Comparison of ENCODE assay signal across 28 mouse cellular contexts in the genomic region with DNA sequence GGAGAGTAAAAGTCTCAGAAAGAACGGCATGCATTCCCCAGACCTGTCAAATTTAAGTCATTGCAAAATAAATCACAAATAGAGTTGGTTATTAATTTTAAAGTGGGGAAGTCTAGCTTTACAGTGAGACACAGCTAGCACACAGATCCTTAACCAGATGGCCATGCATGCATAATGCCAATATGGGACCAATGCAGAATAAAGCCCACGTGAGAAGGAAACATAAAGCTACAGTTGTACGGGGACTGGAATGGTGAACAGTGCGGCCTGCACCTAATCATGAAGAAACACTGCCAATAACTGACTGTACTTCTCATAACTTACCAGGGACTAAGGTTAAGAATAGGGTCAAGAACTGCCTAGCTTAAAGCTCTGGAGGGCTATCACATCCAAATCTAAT.
DNase-seq lines count a peak whose midpoint lies in the region; ATAC-seq and TF ChIP-seq lines count a peak whose summit lies in the region.
"Had no signal": no experiment of that assay in that cellular context is flagged by ENCODE, and none has a peak within 500 bp of the region (broad histone marks: within the 10 kb centered on the region; RNA-seq: fewer than 3 reads in every experiment).

No protein-coding gene starts in this region.

- TF ChIP-seq POLR2A in limb, embryonic 14.5 days (IDR thresholded peaks at IDR 0.05; ENCODE audit: borderline replicate concordance, extremely low read depth, insufficient read depth, insufficient read length), result no peak

- no peak for TF ChIP-seq CTCF in forebrain, postnatal 0 days (IDR thresholded peaks at IDR 0.05; ENCODE audit: low read depth)

- 62% methylated on average over 4 of the region's 4 CpGs for WGBS in forebrain, embryonic 15.5 days
- 69% methylated on average over 4 of the region's 4 CpGs for WGBS in forebrain, postnatal 0 days
- 58% methylated on average over 4 of the region's 4 CpGs for WGBS in limb, embryonic 13.5 days
- 90% methylated on average over 4 of the region's 4 CpGs for WGBS in limb, embryonic 10.5 days
- 61% methylated on average over 4 of the region's 4 CpGs for WGBS in limb, embryonic 14.5 days
- 85% methylated on average over 4 of the region's 4 CpGs for WGBS in midbrain, embryonic 13.5 days

- ATAC-seq in forebrain, embryonic 15.5 days (replicated peaks), result peak; percentile 78
- no peak for ATAC-seq in forebrain, postnatal 0 days
- peak; percentile 48; the same call in 1 of the 2 replicates for ATAC-seq in limb, embryonic 13.5 days (ENCODE audit: low FRiP score, low read depth)
- peak; percentile 26; the same call in 1 of the 2 replicates for ATAC-seq in limb, embryonic 14.5 days (ENCODE audit: low FRiP score, low read depth)
- no peak for ATAC-seq in midbrain, embryonic 13.5 days
- ATAC-seq: CD4-positive, CD25-positive, alpha-beta regulatory T cell, adult 4 months; hindbrain, postnatal 0 days; inflammation-experienced regulatory T-cells, adult 6 months; intestine, embryonic 16.5 days had no signal

- no peaks in the 10 kb centered on the region for H3K36me3 ChIP-seq in forebrain, embryonic 15.5 days
- peaks cover 8% of the 10 kb centered on the region; the same call in 1 of the 2 replicates for H3K36me3 ChIP-seq in forebrain, postnatal 0 days (ENCODE audit: insufficient read depth)
- peaks cover 5% of the 10 kb centered on the region for H3K36me3 ChIP-seq in limb, embryonic 13.5 days
- H3K36me3 ChIP-seq in limb, embryonic 10.5 days, result 0 out of 2 replicates have a peak, but pooled peaks cover 2% of the 10 kb centered on the region
- H3K36me3 ChIP-seq in limb, embryonic 14.5 days (ENCODE audit: control insufficient read depth, insufficient read depth, low read length), result peaks cover 8% of the 10 kb centered on the region; the same call in 1 of the 2 replicates
- peaks cover 16% of the 10 kb centered on the region; the same call in 1 of the 2 replicates for H3K36me3 ChIP-seq in midbrain, embryonic 13.5 days

- no peaks in the 10 kb centered on the region for H3K27me3 ChIP-seq in forebrain, embryonic 15.5 days
- no peaks in the 10 kb centered on the region for H3K27me3 ChIP-seq in forebrain, postnatal 0 days (ENCODE audit: insufficient read depth, low read length)
- no peaks in the 10 kb centered on the region for H3K27me3 ChIP-seq in limb, embryonic 13.5 days
- H3K27me3 ChIP-seq in limb, embryonic 10.5 days (ENCODE audit: low read depth, poor library complexity, severe bottlenecking), result no peaks in the 10 kb centered on the region
- no peaks in the 10 kb centered on the region for H3K27me3 ChIP-seq in limb, embryonic 14.5 days (ENCODE audit: control insufficient read depth, insufficient read depth, low read length)
- no peaks in the 10 kb centered on the region for H3K27me3 ChIP-seq in midbrain, embryonic 13.5 days
- H3K27me3 ChIP-seq: embryonic facial prominence, embryonic 13.5 days; heart, embryonic 13.5 days had no signal

- no peak overlapping the region for H3K9ac ChIP-seq in forebrain, embryonic 15.5 days (replicated peaks)
- H3K9ac ChIP-seq in forebrain, postnatal 0 days, result no peak overlapping the region
- no peak overlapping the region for H3K9ac ChIP-seq in limb, embryonic 13.5 days
- H3K9ac ChIP-seq in limb, embryonic 14.5 days (ENCODE audit: low read depth, low read length, severe bottlenecking), result no peak overlapping the region
- H3K9ac ChIP-seq in midbrain, embryonic 13.5 days (replicated peaks), result no peak overlapping the region
- H3K9ac ChIP-seq: embryonic facial prominence, embryonic 13.5 days; heart, embryonic 13.5 days; hindbrain, embryonic 14.5 days had no signal

- no peak overlapping the region for H3K4me3 ChIP-seq in forebrain, embryonic 15.5 days
- H3K4me3 ChIP-seq in forebrain, postnatal 0 days (ENCODE audit: low read depth, low read length), result no peak overlapping the region
- no peak overlapping the region for H3K4me3 ChIP-seq in limb, embryonic 13.5 days
- no peak overlapping the region for H3K4me3 ChIP-seq in limb, embryonic 10.5 days
- H3K4me3 ChIP-seq in limb, embryonic 14.5 days (replicated peaks; ENCODE audit: low read length), result no peak overlapping the region
- H3K4me3 ChIP-seq in midbrain, embryonic 13.5 days (replicated peaks), result no peak overlapping the region
- H3K4me3 ChIP-seq: embryonic facial prominence, embryonic 10.5 days; embryonic facial prominence, embryonic 13.5 days; erythroblast, embryonic 14.5 days; gastrocnemius, adult 2 months; heart, adult 2 months; heart, embryonic 10.5 days; heart, embryonic 13.5 days had no signal

- H3K4me2 ChIP-seq in forebrain, embryonic 15.5 days (replicated peaks), result no peak overlapping the region
- no peak overlapping the region for H3K4me2 ChIP-seq in forebrain, postnatal 0 days (ENCODE audit: low read depth)
- no peak overlapping the region for H3K4me2 ChIP-seq in limb, embryonic 13.5 days (replicated peaks)
- no peak overlapping the region for H3K4me2 ChIP-seq in limb, embryonic 14.5 days (replicated peaks; ENCODE audit: low read depth, low read length, severe bottlenecking)
- no peak overlapping the region for H3K4me2 ChIP-seq in midbrain, embryonic 13.5 days (replicated peaks)
- H3K4me2 ChIP-seq: embryonic facial prominence, embryonic 13.5 days; heart, embryonic 13.5 days; hindbrain, embryonic 14.5 days had no signal

- peaks cover 4% of the 10 kb centered on the region; the same call in 1 of the 2 replicates for H3K4me1 ChIP-seq in forebrain, embryonic 15.5 days
- no peaks in the 10 kb centered on the region for H3K4me1 ChIP-seq in forebrain, postnatal 0 days (ENCODE audit: insufficient read depth)
- H3K4me1 ChIP-seq in limb, embryonic 13.5 days, result peaks cover 10% of the 10 kb centered on the region; the same call in 1 of the 2 replicates
- no peaks in the 10 kb centered on the region for H3K4me1 ChIP-seq in limb, embryonic 10.5 days
- no peaks in the 10 kb centered on the region for H3K4me1 ChIP-seq in limb, embryonic 14.5 days (ENCODE audit: control insufficient read depth, insufficient read depth, low read length)
- H3K4me1 ChIP-seq in midbrain, embryonic 13.5 days (replicated peaks), result no peaks in the 10 kb centered on the region
- H3K4me1 ChIP-seq: embryonic facial prominence, embryonic 10.5 days had no signal

- no peaks in the 10 kb centered on the region for H3K9me3 ChIP-seq in forebrain, embryonic 15.5 days
- H3K9me3 ChIP-seq in forebrain, postnatal 0 days (ENCODE audit: low read length), result no peaks in the 10 kb centered on the region
- H3K9me3 ChIP-seq in limb, embryonic 13.5 days, result no peaks in the 10 kb centered on the region
- no peaks in the 10 kb centered on the region for H3K9me3 ChIP-seq in limb, embryonic 10.5 days (replicated peaks)
- no peaks in the 10 kb centered on the region for H3K9me3 ChIP-seq in limb, embryonic 14.5 days (ENCODE audit: control insufficient read depth, low read length)
- H3K9me3 ChIP-seq in midbrain, embryonic 13.5 days, result no peaks in the 10 kb centered on the region
- H3K9me3 ChIP-seq: embryonic facial prominence, embryonic 10.5 days; embryonic facial prominence, embryonic 13.5 days; heart, embryonic 10.5 days; heart, embryonic 13.5 days had no signal

- no peak for DNase-seq in forebrain, postnatal 0 days
- no peak for DNase-seq in limb, embryonic 10.5 days (ENCODE audit: low spot score)
- DNase-seq in limb, embryonic 14.5 days (ENCODE audit: low spot score), result no peak
- DNase-seq: adrenal gland, adult 2 months; adrenal gland, postnatal 14 days; cerebellum, adult 11-12 months; cerebellum, adult 8-10 months; cerebellum, postnatal 10 days; cerebellum, postnatal 36 days; embryo, embryonic 11 days; gastrocnemius, adult 2 months; gastrocnemius, postnatal 14 days; heart, adult 2 months; heart, postnatal 14 days; heart, postnatal 4 days had no signal

- 0 out of 2 replicates have a peak overlapping the region, but pooled peaks have one; percentile 31 for H3K27ac ChIP-seq in forebrain, embryonic 15.5 days (replicated peaks)
- no peak overlapping the region for H3K27ac ChIP-seq in forebrain, postnatal 0 days (ENCODE audit: low read depth, low read length)
- H3K27ac ChIP-seq in limb, embryonic 13.5 days, result no peak overlapping the region
- no peak overlapping the region for H3K27ac ChIP-seq in limb, embryonic 10.5 days
- no peak overlapping the region for H3K27ac ChIP-seq in limb, embryonic 14.5 days (replicated peaks; ENCODE audit: low read depth, low read length)
- H3K27ac ChIP-seq in midbrain, embryonic 13.5 days, result no peak overlapping the region
- H3K27ac ChIP-seq: embryonic facial prominence, embryonic 10.5 days; embryonic facial prominence, embryonic 13.5 days; gastrocnemius, adult 2 months; heart, adult 2 months; heart, embryonic 10.5 days; heart, embryonic 13.5 days; hindbrain, embryonic 14.5 days; hindbrain, postnatal 0 days had no signal

Comparison
In these comparisons a context has a peak if more than half of its experiments do, and no peak if none do; other contexts are left out.
1. ATAC-seq: peak in forebrain, embryonic 15.5 days (single experiment), limb, embryonic 13.5 days (single experiment) and limb, embryonic 14.5 days (single experiment); none in forebrain, postnatal 0 days (single experiment) and midbrain, embryonic 13.5 days (single experiment).